Mouse (Mus musculus): ENCODE data around the gene Enthd1. TPM values are rescaled to one million over a fixed set of nuclear protein-coding genes. Genes with fewer than 3 reads are reported as not detected.

Gene Enthd1
- not detected in 2 replicates for polyA plus RNA-seq (2014; fragmentation: Nextera tagmentation; extraction: Ambion mirVana)

DNA sequence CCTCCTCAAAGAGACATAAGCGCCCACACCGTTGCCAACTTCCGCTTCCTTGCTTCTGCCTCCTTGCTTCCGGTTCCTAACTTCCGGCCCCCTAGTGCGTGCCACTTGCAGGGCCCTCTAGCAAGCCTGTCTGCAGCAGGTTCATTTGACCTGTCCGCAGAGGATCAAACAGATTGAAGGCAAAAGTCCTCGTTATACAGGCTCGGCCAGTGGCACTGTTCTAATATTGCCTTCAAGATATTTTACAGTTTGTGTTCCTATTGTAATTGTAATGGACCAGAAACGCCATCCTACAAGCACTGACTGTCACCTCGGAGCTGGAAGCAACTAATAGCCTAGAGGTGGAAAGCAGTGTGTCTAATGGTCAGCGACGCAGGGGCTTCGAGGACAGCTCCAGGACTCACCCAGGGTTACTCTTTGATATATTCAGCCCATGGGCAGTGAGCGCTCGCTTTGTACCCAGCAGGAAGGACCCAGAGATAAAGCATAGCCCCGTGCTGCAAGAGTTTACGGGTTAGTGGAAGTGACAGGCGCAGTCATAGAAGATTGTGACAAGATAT is at the start of gene Enthd1:
Gene Enthd1 (minus strand): TSS at position 51 of the 560 bp plus-strand sequence.
- Histone ChIP-seq H3K9ac (replicated peaks; ENCODE audit: low read depth, low read length) (no peak within 1 kb of the TSS), H3K27me3 (ENCODE audit: control insufficient read depth, insufficient read depth, low read length) (no peaks in the 10 kb centered on the region), H3K9me3 (ENCODE audit: control insufficient read depth, low read depth, low read length) (no peaks in the 10 kb centered on the region), H3K4me3 (ENCODE audit: low read depth, low read length) (no peak within 1 kb of the TSS), H3K4me2 (replicated peaks; ENCODE audit: low read depth, low read length) (no peak within 1 kb of the TSS), H3K27ac (ENCODE audit: low read length) (no peak within 1 kb of the TSS), H3K36me3 (ENCODE audit: control insufficient read depth, insufficient read depth, low read length) (no peaks in the 10 kb centered on the region), H3K4me1 (ENCODE audit: control insufficient read depth, insufficient read depth, low read length) (0 out of 2 replicates have a peak, but pooled peaks cover 2% of the 10 kb centered on the region)
- no peak for ATAC-seq (ENCODE audit: insufficient number of reproducible peaks, insufficient read depth, low FRiP score, low read depth)
- 87% methylated on average over 19 of the region's 19 CpGs for WGBS

DNA sequence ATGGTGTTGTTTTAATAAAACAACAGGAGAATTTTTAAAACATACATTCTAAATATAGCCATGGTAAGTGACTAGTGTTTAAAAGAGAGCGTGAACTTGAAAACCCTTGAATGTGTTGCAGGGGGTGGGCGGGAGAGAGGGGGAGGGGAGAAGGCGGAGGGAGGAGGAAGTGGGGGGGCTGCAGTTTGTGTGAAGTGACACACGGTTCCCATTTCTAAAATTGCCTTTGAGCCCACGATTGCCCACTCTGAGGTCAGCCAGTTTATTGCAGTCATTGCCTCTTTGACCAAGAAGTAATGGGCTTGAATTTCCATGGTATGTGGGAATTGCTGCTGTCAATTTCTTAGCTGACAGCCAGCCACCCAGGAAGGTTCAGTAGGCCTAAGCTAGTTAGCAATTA is 48.9 kb upstream of the Enthd1 start:
- Histone ChIP-seq H3K4me1 (ENCODE audit: control insufficient read depth, insufficient read depth, low read length) (0 out of 2 replicates have a peak, but pooled peaks cover 8% of the 10 kb centered on the region), H3K9me3 (ENCODE audit: control insufficient read depth, low read depth, low read length) (no peaks in the 10 kb centered on the region), H3K9ac (replicated peaks; ENCODE audit: low read depth, low read length) (no peak overlapping the region), H3K36me3 (ENCODE audit: control insufficient read depth, insufficient read depth, low read length) (no peaks in the 10 kb centered on the region), H3K4me3 (ENCODE audit: low read depth, low read length) (no peak overlapping the region), H3K27me3 (ENCODE audit: control insufficient read depth, insufficient read depth, low read length) (0 out of 2 replicates have a peak, but pooled peaks cover 3% of the 10 kb centered on the region), H3K27ac (ENCODE audit: low read length) (no peak overlapping the region), H3K4me2 (replicated peaks; ENCODE audit: low read depth, low read length) (no peak overlapping the region)
- ATAC-seq (ENCODE audit: insufficient number of reproducible peaks, insufficient read depth, low FRiP score, low read depth), result no peak
- WGBS, result 61% methylated on average over 5 of the region's 5 CpGs

DNA sequence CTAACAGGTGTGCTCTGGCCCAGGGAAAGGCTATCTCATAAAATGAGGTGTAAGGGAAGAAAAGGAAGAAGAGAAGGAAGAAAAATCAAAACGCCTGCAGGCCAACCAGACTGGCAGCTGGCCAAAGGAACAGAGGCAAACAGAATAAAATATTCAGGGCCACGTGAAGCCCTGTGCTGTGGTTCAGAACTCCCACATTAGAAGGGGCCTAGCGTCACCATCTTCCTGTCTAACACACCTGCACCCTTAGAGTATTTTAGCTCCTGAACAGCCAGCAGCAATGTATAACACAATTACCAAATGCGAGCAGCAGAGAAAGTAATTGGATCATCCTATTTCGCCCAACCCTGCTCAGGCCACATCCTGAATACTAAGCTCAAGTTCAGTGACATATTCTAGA is 46.5 kb upstream of the Enthd1 start:
- no peak overlapping the region for H3K4me3 ChIP-seq (ENCODE audit: low read depth, low read length)
- no peaks in the 10 kb centered on the region for H3K9me3 ChIP-seq (ENCODE audit: control insufficient read depth, low read depth, low read length)
- ATAC-seq (ENCODE audit: insufficient number of reproducible peaks, insufficient read depth, low FRiP score, low read depth), result no peak
- H3K27ac ChIP-seq (ENCODE audit: low read length), result no peak overlapping the region
- 0 out of 2 replicates have a peak, but pooled peaks cover 3% of the 10 kb centered on the region for H3K27me3 ChIP-seq (ENCODE audit: control insufficient read depth, insufficient read depth, low read length)
- H3K4me2 ChIP-seq (replicated peaks; ENCODE audit: low read depth, low read length), result no peak overlapping the region
- 0 out of 2 replicates have a peak, but pooled peaks cover 8% of the 10 kb centered on the region for H3K4me1 ChIP-seq (ENCODE audit: control insufficient read depth, insufficient read depth, low read length)
- no peaks in the 10 kb centered on the region for H3K36me3 ChIP-seq (ENCODE audit: control insufficient read depth, insufficient read depth, low read length)
- WGBS, result 75% methylated on average over 5 of the region's 5 CpGs
- H3K9ac ChIP-seq (replicated peaks; ENCODE audit: low read depth, low read length), result no peak overlapping the region

- Histone ChIP-seq H3K4me3 (ENCODE audit: low read depth, low read length) (no peak overlapping the region), H3K9ac (replicated peaks; ENCODE audit: low read depth, low read length) (no peak overlapping the region), H3K4me2 (replicated peaks; ENCODE audit: low read depth, low read length) (no peak overlapping the region), H3K36me3 (ENCODE audit: control insufficient read depth, insufficient read depth, low read length) (no peaks in the 10 kb centered on the region), H3K27me3 (ENCODE audit: control insufficient read depth, insufficient read depth, low read length) (no peaks in the 10 kb centered on the region), H3K9me3 (ENCODE audit: control insufficient read depth, low read depth, low read length) (no peaks in the 10 kb centered on the region), H3K4me1 (ENCODE audit: control insufficient read depth, insufficient read depth, low read length) (0 out of 2 replicates have a peak, but pooled peaks cover 3% of the 10 kb centered on the region), H3K27ac (ENCODE audit: low read length) (no peak overlapping the region)
- no peak for ATAC-seq (ENCODE audit: insufficient number of reproducible peaks, insufficient read depth, low FRiP score, low read depth)
- 70% methylated on average over 2 of the region's 2 CpGs for WGBS
These were observed 45.4 kb upstream of the Enthd1 start for GRCm38 (mm10) chr15:80610335-80610734.

DNA sequence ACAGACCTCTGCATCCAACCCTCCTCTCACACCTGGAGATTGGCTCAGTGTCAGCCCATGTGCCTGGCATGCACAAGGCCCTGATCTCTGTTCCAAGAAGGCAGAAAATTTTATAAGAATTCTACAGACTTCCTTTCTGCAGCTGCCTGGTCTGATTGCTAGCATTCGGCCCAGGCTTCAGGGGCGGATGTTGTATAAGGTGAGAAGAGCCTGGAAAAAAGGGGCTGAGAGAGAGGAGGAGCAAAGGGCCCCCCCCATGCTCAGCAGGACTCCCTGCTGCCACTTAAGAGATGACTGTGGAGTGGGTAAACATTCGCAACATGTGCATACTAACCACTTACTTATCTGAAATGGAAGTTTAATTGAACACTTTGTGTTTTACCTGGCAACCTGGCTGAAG is 43.0 kb upstream of the Enthd1 start:
- H3K9me3 ChIP-seq (ENCODE audit: control insufficient read depth, low read depth, low read length), result no peaks in the 10 kb centered on the region
- no peak overlapping the region for H3K4me2 ChIP-seq (replicated peaks; ENCODE audit: low read depth, low read length)
- ATAC-seq (ENCODE audit: insufficient number of reproducible peaks, insufficient read depth, low FRiP score, low read depth), result no peak
- no peaks in the 10 kb centered on the region for H3K27me3 ChIP-seq (ENCODE audit: control insufficient read depth, insufficient read depth, low read length)
- no peak overlapping the region for H3K9ac ChIP-seq (replicated peaks; ENCODE audit: low read depth, low read length)
- H3K36me3 ChIP-seq (ENCODE audit: control insufficient read depth, insufficient read depth, low read length), result no peaks in the 10 kb centered on the region
- no peak overlapping the region for H3K4me3 ChIP-seq (ENCODE audit: low read depth, low read length)
- no peak overlapping the region for H3K27ac ChIP-seq (ENCODE audit: low read length)
- H3K4me1 ChIP-seq (ENCODE audit: control insufficient read depth, insufficient read depth, low read length), result no peaks in the 10 kb centered on the region
- 69% methylated on average over 3 of the region's 3 CpGs for WGBS

- Histone ChIP-seq H3K4me3 (ENCODE audit: low read depth, low read length) (no peak overlapping the region), H3K4me2 (replicated peaks; ENCODE audit: low read depth, low read length) (no peak overlapping the region), H3K36me3 (ENCODE audit: control insufficient read depth, insufficient read depth, low read length) (no peaks in the 10 kb centered on the region), H3K4me1 (ENCODE audit: control insufficient read depth, insufficient read depth, low read length) (peaks cover 5% of the 10 kb centered on the region; the same call in 1 of the 2 replicates), H3K9ac (replicated peaks; ENCODE audit: low read depth, low read length) (no peak overlapping the region), H3K9me3 (ENCODE audit: control insufficient read depth, low read depth, low read length) (no peaks in the 10 kb centered on the region), H3K27ac (ENCODE audit: low read length) (no peak overlapping the region), H3K27me3 (ENCODE audit: control insufficient read depth, insufficient read depth, low read length) (no peaks in the 10 kb centered on the region)
- no peak for ATAC-seq (ENCODE audit: insufficient number of reproducible peaks, insufficient read depth, low FRiP score, low read depth)
- 84% methylated on average over 6 of the region's 6 CpGs for WGBS
These were observed 39.1 kb upstream of the Enthd1 start for GRCm38 (mm10) chr15:80604026-80604425.

DNA sequence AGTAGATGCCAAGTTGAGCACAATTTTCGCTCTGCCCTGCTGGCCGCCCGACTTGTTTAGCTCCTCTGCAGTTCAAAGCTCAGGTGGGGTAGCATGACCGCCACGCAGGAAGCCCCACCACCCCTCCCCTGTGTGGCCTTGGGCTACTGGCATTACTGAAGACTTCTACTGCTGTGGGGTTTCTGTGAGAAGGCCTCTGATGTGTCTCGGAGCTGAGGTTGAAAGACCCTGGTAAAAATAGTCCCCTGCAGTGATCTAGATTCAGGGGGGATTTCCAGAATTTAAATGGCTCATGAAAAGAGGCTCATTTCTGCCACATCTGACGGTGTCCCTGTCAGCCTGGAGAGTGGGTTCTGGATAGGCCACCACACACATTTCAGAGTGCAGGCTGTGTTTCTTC is 37.5 kb upstream of the Enthd1 start:
- Histone ChIP-seq H3K4me2 (replicated peaks; ENCODE audit: low read depth, low read length) (no peak overlapping the region), H3K36me3 (ENCODE audit: control insufficient read depth, insufficient read depth, low read length) (no peaks in the 10 kb centered on the region), H3K9me3 (ENCODE audit: control insufficient read depth, low read depth, low read length) (no peaks in the 10 kb centered on the region), H3K9ac (replicated peaks; ENCODE audit: low read depth, low read length) (no peak overlapping the region), H3K27ac (ENCODE audit: low read length) (no peak overlapping the region), H3K27me3 (ENCODE audit: control insufficient read depth, insufficient read depth, low read length) (no peaks in the 10 kb centered on the region), H3K4me1 (ENCODE audit: control insufficient read depth, insufficient read depth, low read length) (peaks cover 7% of the 10 kb centered on the region; the same call in 1 of the 2 replicates), H3K4me3 (ENCODE audit: low read depth, low read length) (no peak overlapping the region)
- ATAC-seq (ENCODE audit: insufficient number of reproducible peaks, insufficient read depth, low FRiP score, low read depth), result no peak
- WGBS, result 68% methylated on average over 7 of the region's 7 CpGs

- Histone ChIP-seq H3K4me1 (ENCODE audit: control insufficient read depth, insufficient read depth, low read length) (peaks cover 7% of the 10 kb centered on the region; the same call in 1 of the 2 replicates), H3K4me3 (ENCODE audit: low read depth, low read length) (no peak overlapping the region), H3K9me3 (ENCODE audit: control insufficient read depth, low read depth, low read length) (no peaks in the 10 kb centered on the region), H3K27me3 (ENCODE audit: control insufficient read depth, insufficient read depth, low read length) (no peaks in the 10 kb centered on the region), H3K9ac (replicated peaks; ENCODE audit: low read depth, low read length) (no peak overlapping the region), H3K27ac (ENCODE audit: low read length) (no peak overlapping the region), H3K4me2 (replicated peaks; ENCODE audit: low read depth, low read length) (no peak overlapping the region), H3K36me3 (ENCODE audit: control insufficient read depth, insufficient read depth, low read length) (no peaks in the 10 kb centered on the region)
- no peak for ATAC-seq (ENCODE audit: insufficient number of reproducible peaks, insufficient read depth, low FRiP score, low read depth)
- 69% methylated on average over 7 of the region's 7 CpGs for whole genome bisulfite sequencing
These were observed 36.5 kb upstream of the Enthd1 start for GRCm38 (mm10) chr15:80601456-80601855.

GRCm38 (mm10) chr15:80599843-80600242 is 34.9 kb upstream of the Enthd1 start:
- Histone ChIP-seq H3K36me3 (ENCODE audit: control insufficient read depth, insufficient read depth, low read length) (no peaks in the 10 kb centered on the region), H3K4me1 (ENCODE audit: control insufficient read depth, insufficient read depth, low read length) (peaks cover 7% of the 10 kb centered on the region; the same call in 1 of the 2 replicates), H3K9ac (replicated peaks; ENCODE audit: low read depth, low read length) (no peak overlapping the region), H3K27ac (ENCODE audit: low read length) (no peak overlapping the region), H3K9me3 (ENCODE audit: control insufficient read depth, low read depth, low read length) (no peaks in the 10 kb centered on the region), H3K27me3 (ENCODE audit: control insufficient read depth, insufficient read depth, low read length) (no peaks in the 10 kb centered on the region), H3K4me3 (ENCODE audit: low read depth, low read length) (no peak overlapping the region), H3K4me2 (replicated peaks; ENCODE audit: low read depth, low read length) (no peak overlapping the region)
- 70% methylated on average over 4 of the region's 4 CpGs for WGBS
- no peak for ATAC-seq (ENCODE audit: insufficient number of reproducible peaks, insufficient read depth, low FRiP score, low read depth)
